Mouse (Mus musculus) liver, adult 2 months (tissue): ENCODE results near the gene Adam6b. TPM values are rescaled to one million over a fixed set of nuclear protein-coding genes. Genes with fewer than 3 reads are reported as not detected.
A peak's percentile ranks its signal among the peaks of the same experiment; 100 is the strongest.
"Not testable (repeated sequence)": the region's sequence is repeated elsewhere in the genome, so short reads cannot be mapped to it uniquely, and the experiment has no call there.

Source experiments
- DNase-seq: peaks from one replicate; pipeline ENCODE4 v3.0.0-alpha.2; 2011; ENCODE audit warnings: low read depth, low spot score; ENCODE audit errors: extremely low read depth
- H3K27ac ChIP-seq: fragments of 200-500 bp; replicated peaks from 2 replicates; pipeline ENCODE4 v1.5.1; 2012; ENCODE audit warnings: low read depth, mild to moderate bottlenecking, control low read depth, inconsistent platforms, low read length; ENCODE audit not compliant: insufficient read depth
- H3K27me3 ChIP-seq: fragments of 200-500 bp; 2 replicates; pipeline ENCODE4 v1.6.1; 2012; ENCODE audit warnings: mild to moderate bottlenecking, moderate library complexity, low read length, inconsistent platforms; ENCODE audit not compliant: control insufficient read depth, insufficient read depth
- H3K36me3 ChIP-seq: fragments of 200-500 bp; 2 replicates; pipeline ENCODE4 v1.6.1; 2012; ENCODE audit warnings: low read length, inconsistent platforms; ENCODE audit not compliant: control insufficient read depth, insufficient read depth
- H3K4me1 ChIP-seq: fragments of 200-500 bp; 2 replicates; pipeline ENCODE4 v1.6.1; 2011; ENCODE audit warnings: low read length; ENCODE audit not compliant: control insufficient read depth, insufficient read depth
- H3K4me3 ChIP-seq: fragments of 200-500 bp; 2 replicates; pipeline ENCODE4 v1.5.1; 2011; ENCODE audit warnings: low read depth, mild to moderate bottlenecking, control low read depth, low read length, moderate library complexity; ENCODE audit not compliant: insufficient read depth
- H3K79me2 ChIP-seq: fragments of 200-500 bp; 2 replicates; pipeline ENCODE4 v1.6.1; 2012; ENCODE audit warnings: inconsistent platforms, mild to moderate bottlenecking, low read length, moderate library complexity; ENCODE audit not compliant: control insufficient read depth, insufficient read depth
- H3K9ac ChIP-seq: fragments of 200-500 bp; 2 replicates; pipeline ENCODE4 v1.6.1; 2012; ENCODE audit warnings: low read depth, mild to moderate bottlenecking, control low read depth, inconsistent platforms, low read length
- CTCF ChIP-seq: fragments of 200-500 bp; IDR thresholded peaks from 2 replicates; pipeline ENCODE4 v1.5.1; 2011; ENCODE audit warnings: low read depth, low read length, control low read depth
- POLR2A ChIP-seq: fragments of 200-500 bp; IDR thresholded peaks from 2 replicates; pipeline ENCODE4 v1.6.1; 2011; ENCODE audit warnings: low read length, control low read depth; ENCODE audit not compliant: insufficient read depth; ENCODE audit errors: extremely low read depth
- WGBS: fragments of 180-500 bp; shearing (Covaris S2); methylation state at CpG from one replicate; pipeline ENCODE4 v1.1.7; 2018; 5-methylcytosine and 5-hydroxymethylcytosine counted together
- polyA plus RNA-seq: library from polyadenylated mRNA; depleted of rRNA; stranded (reverse); fragments of >200 nt; gene quantifications from 2 replicates; pipeline ENCODE4 v1.2.3, GENCODE M21; 2012; rRNA removed
- total RNA-seq: library from RNA; depleted of rRNA; stranded (reverse); fragments of >200 nt; gene quantifications from 2 replicates; pipeline ENCODE4 v1.2.3, GENCODE M21; 2014; rRNA removed

Gene Adam6b
- total and polyA plus RNA-seq, 2 experiments = not detected

DNA sequence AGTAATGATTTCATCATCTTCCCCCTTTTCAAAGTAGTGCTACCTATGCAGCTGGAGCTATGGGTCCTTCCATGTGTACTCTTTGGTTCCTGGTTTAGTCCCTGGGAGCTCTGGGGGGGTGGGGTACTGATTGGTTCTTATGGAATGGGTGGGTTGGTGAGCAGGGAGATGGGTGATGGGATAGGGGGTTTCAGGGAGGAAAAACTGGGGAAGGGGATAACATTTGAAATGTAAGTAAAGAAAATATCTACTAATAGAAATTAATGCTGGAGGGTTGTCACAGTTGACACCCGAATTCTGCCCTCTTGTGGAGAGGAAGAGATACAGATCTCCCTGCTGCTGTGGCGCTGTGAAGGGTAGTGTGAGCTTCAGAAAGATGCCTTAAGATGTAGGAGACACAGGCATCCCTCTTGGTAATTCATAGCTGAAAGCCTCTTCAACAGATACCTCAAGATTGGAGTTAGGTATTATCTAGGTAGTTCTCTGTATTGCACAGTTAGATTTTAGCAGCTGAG is 4.3 kb upstream of the Adam6b start:
- Histone ChIP-seq H3K4me1 (no peaks in the 10 kb centered on the region), H3K4me3 (no peak overlapping the region), H3K36me3 (no peaks in the 10 kb centered on the region), H3K27me3 (no peaks in the 10 kb centered on the region), H3K79me2 (no peaks in the 10 kb centered on the region), H3K9ac (no peak overlapping the region), H3K27ac (no peak overlapping the region)
- DNase-seq = peak; percentile 9
- TF ChIP-seq POLR2A = no peak
- peak; percentile 16; the same call in 1 of the 2 replicates for TF ChIP-seq CTCF
- WGBS = 24% methylated on average over 2 of the region's 2 CpGs

DNA sequence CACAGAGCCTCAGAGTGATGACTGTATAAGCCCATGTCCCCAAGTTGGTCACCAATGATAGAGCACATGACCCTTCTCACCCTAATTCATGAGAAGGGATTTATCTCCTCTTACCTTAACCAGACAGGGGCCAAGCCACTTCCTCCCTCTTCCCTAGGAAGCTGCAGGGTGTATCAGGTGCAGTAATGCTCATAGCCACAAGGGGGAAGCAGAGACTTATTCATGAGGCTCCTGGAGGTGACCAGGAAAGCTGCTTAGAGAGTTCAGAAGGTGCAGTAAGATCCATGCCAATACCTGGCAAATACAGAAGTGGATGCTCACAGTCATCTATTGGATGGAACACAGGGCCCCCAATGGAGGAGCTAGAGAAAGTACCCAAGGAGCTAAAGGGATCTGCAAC is 1.6 kb upstream of the Adam6b start:
- H3K4me1 ChIP-seq, H3K27me3 ChIP-seq, H3K79me2 ChIP-seq, H3K27ac ChIP-seq, H3K9ac ChIP-seq, H3K36me3 ChIP-seq, H3K4me3 ChIP-seq: not testable (repeated sequence)
- DNase-seq = peak; percentile 46
- TF ChIP-seq CTCF = peak; percentile 62

DNA sequence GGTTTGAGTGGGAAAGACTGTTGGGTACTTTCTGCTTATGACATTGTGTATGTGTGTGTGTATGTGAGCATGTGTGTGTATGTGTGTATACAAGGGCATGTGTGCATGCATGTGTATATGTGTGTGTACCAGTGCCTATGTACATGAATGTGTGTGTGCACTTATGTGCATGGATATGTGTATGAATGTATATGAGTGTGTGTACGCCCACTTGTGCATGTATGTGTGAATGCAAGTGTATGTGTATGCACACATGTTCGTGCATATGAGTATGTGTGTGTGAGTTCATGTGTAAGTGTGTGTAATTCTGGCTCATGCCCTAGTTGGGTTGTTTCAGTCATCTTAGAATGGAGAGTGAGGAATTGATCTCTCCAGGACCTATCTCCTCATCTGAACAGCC is 36.6 kb downstream of the Adam6b start:
- Histone ChIP-seq H3K4me1 (no peaks in the 10 kb centered on the region), H3K9ac (no peak overlapping the region), H3K79me2 (no peaks in the 10 kb centered on the region), H3K27ac (no peak overlapping the region), H3K27me3 (no peaks in the 10 kb centered on the region), H3K4me3 (no peak overlapping the region), H3K36me3 (no peaks in the 10 kb centered on the region)
- TF ChIP-seq POLR2A (no peak), CTCF (no peak)
- WGBS = 76% methylated on average over 2 of the region's 2 CpGs
- no peak for DNase-seq

Other genes with a start within 250 kb of the Adam6b start
- gene Adam6a, start 54.4 kb downstream of the Adam6b start, total RNA-seq = not detected in 2 replicates
- gene Adam6a, start 54.4 kb downstream of the Adam6b start, polyA plus RNA-seq = not detected in 2 replicates